Mouse (Mus musculus) embryonic fibroblast, embryonic 13.5 days (primary cell): Measurements from ENCODE around the gene Fitm1.

Experiments
- CTCF ChIP-seq: IDR thresholded peaks from 2 replicates; pipeline ENCODE4 v1.5.1; 2011; ENCODE audit warnings: mild to moderate bottlenecking, control low read depth, low read length, moderate library complexity, borderline replicate concordance; ENCODE audit not compliant: insufficient read depth
- POLR2A ChIP-seq: IDR thresholded peaks from 2 replicates; pipeline ENCODE4 v1.6.1; 2011; ENCODE audit warnings: low read depth, mild to moderate bottlenecking, control low read depth, low read length, moderate library complexity

- TF ChIP-seq POLR2A = peak; percentile 85
- no peak for TF ChIP-seq CTCF
Measured at GRCm38 (mm10) chr14:55584702-55585565, 9.5 kb downstream of the Fitm1 start, which contains the start of gene Emc9.
